Mouse (Mus musculus): ENCODE data around the gene Hmgcs1. TPM values are rescaled to one million over a fixed set of nuclear protein-coding genes. Genes with fewer than 3 reads are reported as not detected.

Hmgcs1 gene
- polyA plus RNA-seq, 1 experiment from 2014 or later: 123 TPM

DNA sequence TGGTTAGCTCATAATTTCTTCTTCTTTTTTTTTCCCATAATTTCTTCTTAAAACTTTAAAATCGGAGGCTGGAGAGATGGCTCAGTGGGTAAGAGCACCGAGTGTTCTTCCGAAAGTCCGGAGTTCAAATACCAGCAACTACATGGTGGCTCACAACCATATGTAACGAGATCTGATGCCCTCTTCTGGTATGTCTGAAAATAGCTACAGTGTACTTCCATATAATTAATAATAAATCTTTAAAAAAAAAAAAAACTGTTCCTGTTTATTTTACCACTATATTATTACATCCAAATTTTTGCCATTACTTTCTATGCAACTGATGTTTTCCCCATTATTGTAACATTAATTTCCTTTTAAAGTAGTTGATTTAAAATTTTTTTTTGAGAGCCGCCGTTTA, 34.4 kb downstream of the Hmgcs1 start:
- Histone ChIP-seq H3K4me2 (ENCODE audit: low read depth, low read length) (no peak overlapping the region), H3K9ac (ENCODE audit: low read depth, low read length) (no peak overlapping the region), H3K9me3 (ENCODE audit: control insufficient read depth, low read length) (no peaks in the 10 kb centered on the region), H3K27ac (replicated peaks; ENCODE audit: low read depth, low read length) (no peak overlapping the region), H3K4me1 (ENCODE audit: control insufficient read depth, insufficient read depth, low read length) (no peaks in the 10 kb centered on the region), H3K36me3 (ENCODE audit: control insufficient read depth, insufficient read depth, low read length) (no peaks in the 10 kb centered on the region), H3K27me3 (replicated peaks; ENCODE audit: control insufficient read depth, insufficient read depth, low read length) (no peaks in the 10 kb centered on the region), H3K4me3 (ENCODE audit: low read depth, low read length) (no peak overlapping the region)
- ATAC-seq (ENCODE audit: low read depth) (no peak), DNase-seq (ENCODE audit: low spot score) (peak; percentile 17)
- WGBS: 84% methylated on average over 7 of the region's 7 CpGs

GRCm38 (mm10) chr13:119727608-119728387, 37.6 kb downstream of the Hmgcs1 start:
- DNase-seq (ENCODE audit: low spot score) (peak; percentile 60), ATAC-seq (ENCODE audit: low read depth) (peak; percentile 81)
- no peak overlapping the region for H3K4me2 ChIP-seq (ENCODE audit: low read depth, low read length)
- H3K36me3 ChIP-seq (ENCODE audit: control insufficient read depth, insufficient read depth, low read length): no peaks in the 10 kb centered on the region
- no peak overlapping the region for H3K27ac ChIP-seq (replicated peaks; ENCODE audit: low read depth, low read length)
- no peak overlapping the region for H3K4me3 ChIP-seq (ENCODE audit: low read depth, low read length)
- H3K27me3 ChIP-seq (replicated peaks; ENCODE audit: control insufficient read depth, insufficient read depth, low read length): no peaks in the 10 kb centered on the region
- 64% methylated on average over 26 of the region's 26 CpGs for WGBS
- H3K4me1 ChIP-seq (ENCODE audit: control insufficient read depth, insufficient read depth, low read length): no peaks in the 10 kb centered on the region
- no peak overlapping the region for H3K9ac ChIP-seq (ENCODE audit: low read depth, low read length)
- no peaks in the 10 kb centered on the region for H3K9me3 ChIP-seq (ENCODE audit: control insufficient read depth, low read length)

DNA sequence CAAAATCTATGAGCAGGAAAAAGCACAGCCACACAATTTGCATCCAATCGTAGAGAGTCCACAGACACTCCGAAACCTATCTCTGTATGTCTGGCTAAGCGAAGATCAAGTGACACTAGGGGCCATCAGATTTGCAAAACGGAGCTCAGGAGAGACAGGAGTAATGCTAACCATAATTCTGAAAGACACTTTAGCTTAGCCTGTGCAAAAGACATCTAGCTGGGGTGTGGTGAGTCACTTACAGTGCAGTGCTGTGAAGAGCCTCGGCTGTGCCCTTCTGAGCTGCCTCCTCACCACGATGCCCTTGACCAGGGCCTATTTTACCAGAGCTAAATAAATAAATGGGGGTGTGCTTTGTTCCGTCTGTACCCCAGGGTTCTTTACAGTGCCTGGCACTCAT, 39.2 kb downstream of the Hmgcs1 start:
- no peak overlapping the region for H3K27ac ChIP-seq (replicated peaks; ENCODE audit: low read depth, low read length)
- no peaks in the 10 kb centered on the region for H3K9me3 ChIP-seq (ENCODE audit: control insufficient read depth, low read length)
- DNase-seq (ENCODE audit: low spot score) (no peak), ATAC-seq (ENCODE audit: low read depth) (no peak)
- no peak overlapping the region for H3K9ac ChIP-seq (ENCODE audit: low read depth, low read length)
- no peaks in the 10 kb centered on the region for H3K4me1 ChIP-seq (ENCODE audit: control insufficient read depth, insufficient read depth, low read length)
- no peak overlapping the region for H3K4me2 ChIP-seq (ENCODE audit: low read depth, low read length)
- H3K4me3 ChIP-seq (ENCODE audit: low read depth, low read length): no peak overlapping the region
- H3K36me3 ChIP-seq (ENCODE audit: control insufficient read depth, insufficient read depth, low read length): no peaks in the 10 kb centered on the region
- no peaks in the 10 kb centered on the region for H3K27me3 ChIP-seq (replicated peaks; ENCODE audit: control insufficient read depth, insufficient read depth, low read length)
- WGBS: 81% methylated on average over 7 of the region's 7 CpGs

GRCm38 (mm10) chr13:119731448-119731847, 41.3 kb downstream of the Hmgcs1 start:
- Histone ChIP-seq H3K9ac (ENCODE audit: low read depth, low read length) (no peak overlapping the region), H3K27ac (replicated peaks; ENCODE audit: low read depth, low read length) (no peak overlapping the region), H3K27me3 (replicated peaks; ENCODE audit: control insufficient read depth, insufficient read depth, low read length) (no peaks in the 10 kb centered on the region), H3K4me3 (ENCODE audit: low read depth, low read length) (no peak overlapping the region), H3K4me2 (ENCODE audit: low read depth, low read length) (no peak overlapping the region), H3K4me1 (ENCODE audit: control insufficient read depth, insufficient read depth, low read length) (no peaks in the 10 kb centered on the region), H3K9me3 (ENCODE audit: control insufficient read depth, low read length) (no peaks in the 10 kb centered on the region), H3K36me3 (ENCODE audit: control insufficient read depth, insufficient read depth, low read length) (no peaks in the 10 kb centered on the region)
- 67% methylated on average over 6 of the region's 6 CpGs for WGBS
- no peak for DNase-seq (ENCODE audit: low spot score)
- ATAC-seq (ENCODE audit: low read depth): no peak

GRCm38 (mm10) chr13:119741390-119742237, 51.4 kb downstream of the Hmgcs1 start:
- Histone ChIP-seq H3K4me3 (ENCODE audit: low read depth, low read length) (peak overlapping the region; percentile 8), H3K4me1 (ENCODE audit: control insufficient read depth, insufficient read depth, low read length) (0 out of 2 replicates have a peak, but pooled peaks cover 3% of the 10 kb centered on the region), H3K27me3 (replicated peaks; ENCODE audit: control insufficient read depth, insufficient read depth, low read length) (no peaks in the 10 kb centered on the region), H3K4me2 (ENCODE audit: low read depth, low read length) (peak overlapping the region; percentile 56), H3K9me3 (ENCODE audit: control insufficient read depth, low read length) (no peaks in the 10 kb centered on the region), H3K9ac (ENCODE audit: low read depth, low read length) (peak overlapping the region; percentile 22; the same call in 1 of the 2 replicates), H3K27ac (replicated peaks; ENCODE audit: low read depth, low read length) (no peak overlapping the region), H3K36me3 (ENCODE audit: control insufficient read depth, insufficient read depth, low read length) (no peaks in the 10 kb centered on the region)
- DNase-seq (ENCODE audit: low spot score): peak; percentile 46
- ATAC-seq (ENCODE audit: low read depth): peak; percentile 57; the same call in 1 of the 2 replicates
- 6% methylated on average over 19 of the region's 19 CpGs for WGBS

- Histone ChIP-seq H3K4me3 (ENCODE audit: low read depth, low read length) (no peak overlapping the region), H3K9me3 (ENCODE audit: control insufficient read depth, low read length) (no peaks in the 10 kb centered on the region), H3K36me3 (ENCODE audit: control insufficient read depth, insufficient read depth, low read length) (no peaks in the 10 kb centered on the region), H3K27ac (replicated peaks; ENCODE audit: low read depth, low read length) (no peak overlapping the region), H3K4me1 (ENCODE audit: control insufficient read depth, insufficient read depth, low read length) (0 out of 2 replicates have a peak, but pooled peaks cover 3% of the 10 kb centered on the region), H3K4me2 (ENCODE audit: low read depth, low read length) (no peak overlapping the region), H3K27me3 (replicated peaks; ENCODE audit: control insufficient read depth, insufficient read depth, low read length) (no peaks in the 10 kb centered on the region), H3K9ac (ENCODE audit: low read depth, low read length) (no peak overlapping the region)
- DNase-seq (ENCODE audit: low spot score): no peak
- ATAC-seq (ENCODE audit: low read depth): no peak
- 84% methylated on average over 6 of the region's 6 CpGs for WGBS
Observed at GRCm38 (mm10) chr13:119742711-119743415, 52.7 kb downstream of the Hmgcs1 start.

DNA sequence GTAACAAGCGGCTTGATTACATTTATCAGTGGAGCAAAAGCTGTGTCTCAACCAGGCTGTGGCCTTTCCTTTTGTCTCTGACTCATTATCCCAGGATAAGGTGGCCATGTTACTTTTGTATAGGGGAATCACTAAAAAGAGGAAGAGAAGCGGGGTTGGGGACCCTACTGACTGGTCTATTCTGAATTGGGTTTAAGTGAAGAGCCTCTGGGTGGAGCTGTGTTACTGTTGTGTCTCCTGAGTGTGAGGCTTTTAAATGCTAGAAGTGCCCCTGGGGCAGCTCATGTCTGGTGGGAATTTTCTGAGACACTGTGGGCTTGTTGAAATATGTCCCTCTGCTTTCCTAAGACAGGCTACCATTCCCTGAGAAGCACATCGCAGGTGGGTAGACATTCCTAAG, 53.3 kb downstream of the Hmgcs1 start:
- 69% methylated on average over 3 of the region's 3 CpGs for WGBS
- ATAC-seq (ENCODE audit: low read depth): no peak
- H3K9ac ChIP-seq (ENCODE audit: low read depth, low read length): no peak overlapping the region
- H3K36me3 ChIP-seq (ENCODE audit: control insufficient read depth, insufficient read depth, low read length): no peaks in the 10 kb centered on the region
- no peak overlapping the region for H3K4me2 ChIP-seq (ENCODE audit: low read depth, low read length)
- no peak for DNase-seq (ENCODE audit: low spot score)
- no peaks in the 10 kb centered on the region for H3K9me3 ChIP-seq (ENCODE audit: control insufficient read depth, low read length)
- H3K27ac ChIP-seq (replicated peaks; ENCODE audit: low read depth, low read length): no peak overlapping the region
- H3K27me3 ChIP-seq (replicated peaks; ENCODE audit: control insufficient read depth, insufficient read depth, low read length): no peaks in the 10 kb centered on the region
- no peak overlapping the region for H3K4me3 ChIP-seq (ENCODE audit: low read depth, low read length)
- 0 out of 2 replicates have a peak, but pooled peaks cover 3% of the 10 kb centered on the region for H3K4me1 ChIP-seq (ENCODE audit: control insufficient read depth, insufficient read depth, low read length)

GRCm38 (mm10) chr13:119746930-119747329, 56.8 kb downstream of the Hmgcs1 start:
- Histone ChIP-seq H3K4me2 (ENCODE audit: low read depth, low read length) (no peak overlapping the region), H3K9me3 (ENCODE audit: control insufficient read depth, low read length) (no peaks in the 10 kb centered on the region), H3K9ac (ENCODE audit: low read depth, low read length) (no peak overlapping the region), H3K27me3 (replicated peaks; ENCODE audit: control insufficient read depth, insufficient read depth, low read length) (no peaks in the 10 kb centered on the region), H3K36me3 (ENCODE audit: control insufficient read depth, insufficient read depth, low read length) (no peaks in the 10 kb centered on the region), H3K4me1 (ENCODE audit: control insufficient read depth, insufficient read depth, low read length) (no peaks in the 10 kb centered on the region), H3K27ac (replicated peaks; ENCODE audit: low read depth, low read length) (no peak overlapping the region), H3K4me3 (ENCODE audit: low read depth, low read length) (no peak overlapping the region)
- WGBS: 90% methylated on average over 4 of the region's 4 CpGs
- no peak for ATAC-seq (ENCODE audit: low read depth)
- no peak for DNase-seq (ENCODE audit: low spot score)
